Mouse (Mus musculus): ENCODE measurements at regions not wholly inside any gene's neighbourhood (a gene's known extent, or its start where the extent isn't known, plus 50 kb on each side); places are given as distances from the start of the nearest gene placed in this dataset.

DNA sequence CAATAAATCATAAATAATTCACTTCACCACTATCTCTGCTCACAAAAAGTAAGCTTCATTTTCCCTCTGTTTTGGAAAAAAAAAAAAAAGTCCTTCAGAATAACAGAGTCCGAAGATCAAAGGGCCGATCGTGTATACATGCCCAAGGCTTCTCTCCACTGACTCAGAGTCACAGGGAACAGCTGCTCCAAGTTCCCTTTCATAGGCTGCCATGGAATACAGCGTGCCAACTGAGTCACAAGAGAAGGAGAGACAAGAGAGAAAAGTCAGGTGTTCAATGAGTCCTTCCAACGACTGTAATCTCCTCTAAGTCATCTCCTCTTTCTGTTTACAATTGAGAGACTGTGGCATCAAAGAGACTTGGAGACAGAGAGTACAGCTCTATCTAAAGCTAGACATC is 71.6 kb upstream of the Sfrp2 start:
- Histone ChIP-seq H3K4me1 (ENCODE audit: control insufficient read depth, insufficient read depth, low read length) (no peaks in the 10 kb centered on the region), H3K27ac (ENCODE audit: insufficient read depth, low read depth, low read length) (no peak overlapping the region), H3K4me3 (ENCODE audit: insufficient read depth, low read depth, low read length) (no peak overlapping the region)
- TF ChIP-seq POLR2A (IDR thresholded peaks at IDR 0.05; ENCODE audit: insufficient read depth, low read depth, low read length): no peak
- 79% methylated on average over 5 of the region's 5 CpGs for WGBS

GRCm38 (mm10) chr3:83699751-83700150 is 66.4 kb upstream of the Sfrp2 start:
- no peaks in the 10 kb centered on the region for H3K4me1 ChIP-seq (ENCODE audit: control insufficient read depth, insufficient read depth, low read length)
- no peak for TF ChIP-seq POLR2A (IDR thresholded peaks at IDR 0.05; ENCODE audit: insufficient read depth, low read depth, low read length)
- no peak for TF ChIP-seq CTCF (IDR thresholded peaks at IDR 0.05; ENCODE audit: insufficient read depth, low read depth, low read length)
- H3K27ac ChIP-seq (ENCODE audit: insufficient read depth, low read depth, low read length): no peak overlapping the region
- WGBS: 92% methylated on average over 3 of the region's 3 CpGs
- no peak overlapping the region for H3K4me3 ChIP-seq (ENCODE audit: insufficient read depth, low read depth, low read length)

- H3K27ac ChIP-seq (ENCODE audit: insufficient read depth, low read depth, low read length): no peak overlapping the region
- H3K4me1 ChIP-seq (ENCODE audit: control insufficient read depth, insufficient read depth, low read length): no peaks in the 10 kb centered on the region
- no peak for TF ChIP-seq POLR2A (IDR thresholded peaks at IDR 0.05; ENCODE audit: insufficient read depth, low read depth, low read length)
- 72% methylated on average over 1 of the region's 1 CpGs for WGBS
- H3K4me3 ChIP-seq (ENCODE audit: insufficient read depth, low read depth, low read length): no peak overlapping the region
These were observed 65.0 kb upstream of the Sfrp2 start for GRCm38 (mm10) chr3:83701075-83701474.

DNA sequence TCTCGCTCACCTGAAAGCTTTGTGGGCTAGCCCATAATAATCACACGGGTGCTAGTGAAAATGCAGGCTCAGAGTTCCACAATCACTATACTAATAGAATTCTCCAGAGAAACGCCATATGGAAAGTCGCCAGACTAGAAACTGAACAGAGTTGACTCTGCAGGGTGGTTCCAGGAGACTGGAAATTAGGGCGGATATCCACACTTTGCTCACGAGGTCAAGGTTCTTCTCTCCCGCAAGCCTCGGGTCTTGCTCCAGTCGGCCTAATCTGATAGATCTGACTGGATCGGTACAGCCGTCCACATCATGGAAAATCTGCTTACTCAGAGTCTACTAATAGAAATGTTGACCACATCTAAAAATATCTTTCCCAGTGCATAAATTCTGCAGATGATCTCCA is 61.6 kb upstream of the Sfrp2 start:
- no peak overlapping the region for H3K4me3 ChIP-seq (ENCODE audit: insufficient read depth, low read depth, low read length)
- H3K4me1 ChIP-seq (ENCODE audit: control insufficient read depth, insufficient read depth, low read length): no peaks in the 10 kb centered on the region
- TF ChIP-seq CTCF (IDR thresholded peaks at IDR 0.05; ENCODE audit: insufficient read depth, low read depth, low read length): no peak
- TF ChIP-seq POLR2A (IDR thresholded peaks at IDR 0.05; ENCODE audit: insufficient read depth, low read depth, low read length): no peak
- no peak overlapping the region for H3K27ac ChIP-seq (ENCODE audit: insufficient read depth, low read depth, low read length)
- WGBS: 90% methylated on average over 11 of the region's 11 CpGs

GRCm38 (mm10) chr3:83705253-83705652 is 60.9 kb upstream of the Sfrp2 start:
- 92% methylated on average over 6 of the region's 6 CpGs for WGBS
- H3K27ac ChIP-seq (ENCODE audit: insufficient read depth, low read depth, low read length): no peak overlapping the region
- H3K4me3 ChIP-seq (ENCODE audit: insufficient read depth, low read depth, low read length): no peak overlapping the region
- TF ChIP-seq POLR2A (IDR thresholded peaks at IDR 0.05; ENCODE audit: insufficient read depth, low read depth, low read length) (no peak), CTCF (IDR thresholded peaks at IDR 0.05; ENCODE audit: insufficient read depth, low read depth, low read length) (no peak)
- peaks cover 2% of the 10 kb centered on the region; the same call in 1 of the 2 replicates for H3K4me1 ChIP-seq (ENCODE audit: control insufficient read depth, insufficient read depth, low read length)

DNA sequence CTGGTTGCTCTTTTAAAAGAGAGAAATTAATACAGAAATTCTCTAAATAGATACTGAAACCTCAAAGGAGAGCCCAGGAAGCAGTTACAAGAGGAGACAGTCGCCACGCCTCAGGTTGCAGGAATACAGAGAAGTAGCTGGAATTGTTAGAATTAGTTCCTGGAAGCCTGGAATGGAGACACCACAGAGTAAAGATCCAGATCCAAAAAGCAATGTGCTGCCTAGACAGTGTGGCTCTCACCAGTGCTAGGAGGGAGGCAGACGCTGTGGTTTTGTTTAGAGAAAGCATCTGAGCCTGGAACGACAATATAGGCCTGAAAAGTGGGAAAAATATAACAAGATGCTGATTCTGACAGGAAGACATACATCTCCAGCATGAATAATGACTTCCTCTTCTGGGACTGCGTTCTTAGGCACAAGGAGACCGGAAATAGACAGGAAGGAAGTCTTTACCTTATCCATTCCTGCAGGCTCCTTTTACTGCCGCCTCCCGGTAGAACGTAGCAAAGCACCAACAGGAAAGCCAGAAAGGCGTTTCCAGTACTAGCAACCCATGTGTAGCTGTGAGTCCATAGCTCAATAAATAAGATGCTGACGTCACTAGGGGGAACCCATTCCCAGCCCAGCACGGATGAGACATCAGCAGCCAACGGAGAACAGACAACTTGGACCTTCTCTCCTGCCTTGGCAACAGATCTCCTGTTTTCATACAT is 59.4 kb upstream of the Sfrp2 start:
- WGBS: 74% methylated on average over 13 of the region's 13 CpGs
- TF ChIP-seq CTCF (IDR thresholded peaks at IDR 0.05; ENCODE audit: insufficient read depth, low read depth, low read length) (no peak), POLR2A (IDR thresholded peaks at IDR 0.05; ENCODE audit: insufficient read depth, low read depth, low read length) (no peak)
- Histone ChIP-seq H3K4me1 (ENCODE audit: control insufficient read depth, insufficient read depth, low read length) (peaks cover 9% of the 10 kb centered on the region), H3K4me3 (ENCODE audit: insufficient read depth, low read depth, low read length) (no peak overlapping the region), H3K27ac (ENCODE audit: insufficient read depth, low read depth, low read length) (no peak overlapping the region)

DNA sequence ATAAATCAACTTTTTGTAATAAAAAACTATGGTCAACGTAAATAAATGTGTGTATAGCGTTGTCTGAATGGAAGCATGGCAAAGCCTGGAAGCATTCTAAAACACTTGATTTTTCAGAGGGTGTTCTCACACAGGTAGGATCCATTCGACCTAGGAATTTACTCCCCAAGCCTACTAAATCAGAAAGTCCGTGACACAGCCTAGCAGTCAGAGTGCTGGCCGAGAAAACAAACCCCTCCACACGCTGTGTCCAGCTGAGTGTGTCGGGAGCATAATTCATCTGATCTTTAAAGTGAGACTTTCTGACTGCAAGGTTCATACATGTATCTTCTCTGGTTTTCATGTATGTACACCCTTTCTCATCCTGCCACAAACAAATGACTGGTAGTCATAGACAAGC is 58.8 kb upstream of the Sfrp2 start:
- H3K27ac ChIP-seq (ENCODE audit: insufficient read depth, low read depth, low read length): no peak overlapping the region
- no peak overlapping the region for H3K4me3 ChIP-seq (ENCODE audit: insufficient read depth, low read depth, low read length)
- WGBS: 89% methylated on average over 7 of the region's 7 CpGs
- TF ChIP-seq CTCF (IDR thresholded peaks at IDR 0.05; ENCODE audit: insufficient read depth, low read depth, low read length) (no peak), POLR2A (IDR thresholded peaks at IDR 0.05; ENCODE audit: insufficient read depth, low read depth, low read length) (no peak)
- H3K4me1 ChIP-seq (ENCODE audit: control insufficient read depth, insufficient read depth, low read length): peaks cover 9% of the 10 kb centered on the region

DNA sequence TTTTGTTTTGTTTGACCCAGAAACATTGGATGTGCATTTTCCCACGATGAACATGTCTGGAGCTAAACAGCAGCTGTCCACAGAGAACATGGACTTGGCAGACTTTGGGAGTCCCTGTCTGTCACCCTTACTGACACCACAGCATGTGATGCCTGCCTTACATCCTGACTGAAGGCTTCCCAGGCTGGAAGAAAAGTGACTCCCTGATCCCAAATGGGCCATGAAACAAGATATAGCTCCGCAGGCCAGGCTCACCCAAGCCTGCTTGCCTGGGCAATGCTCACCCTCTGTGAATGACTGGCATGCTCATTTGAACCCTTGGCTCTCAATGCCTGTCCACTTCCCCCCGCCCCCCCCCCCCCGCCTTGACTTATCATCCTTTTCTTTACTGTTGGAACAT is 57.1 kb upstream of the Sfrp2 start:
- 80% methylated on average over 4 of the region's 4 CpGs for WGBS
- TF ChIP-seq CTCF (IDR thresholded peaks at IDR 0.05; ENCODE audit: insufficient read depth, low read depth, low read length) (no peak), POLR2A (IDR thresholded peaks at IDR 0.05; ENCODE audit: insufficient read depth, low read depth, low read length) (no peak)
- Histone ChIP-seq H3K4me1 (ENCODE audit: control insufficient read depth, insufficient read depth, low read length) (peaks cover 9% of the 10 kb centered on the region), H3K4me3 (ENCODE audit: insufficient read depth, low read depth, low read length) (no peak overlapping the region), H3K27ac (ENCODE audit: insufficient read depth, low read depth, low read length) (no peak overlapping the region)

- 82% methylated on average over 1 of the region's 1 CpGs for WGBS
- Histone ChIP-seq H3K4me1 (ENCODE audit: control insufficient read depth, insufficient read depth, low read length) (peaks cover 9% of the 10 kb centered on the region), H3K4me3 (ENCODE audit: insufficient read depth, low read depth, low read length) (no peak overlapping the region), H3K27ac (ENCODE audit: insufficient read depth, low read depth, low read length) (no peak overlapping the region)
- no peak for TF ChIP-seq CTCF (IDR thresholded peaks at IDR 0.05; ENCODE audit: insufficient read depth, low read depth, low read length)
- TF ChIP-seq POLR2A (IDR thresholded peaks at IDR 0.05; ENCODE audit: insufficient read depth, low read depth, low read length): no peak
These were observed 56.6 kb upstream of the Sfrp2 start for GRCm38 (mm10) chr3:83709531-83709930.

All from olfactory bulb, adult 2 months (tissue).